Mouse (Mus musculus) embryonic facial prominence, embryonic 10.5 days (tissue): ENCODE results near the gene Adcy7. TPM values are rescaled to one million over a fixed set of nuclear protein-coding genes. Genes with fewer than 3 reads are reported as not detected.

Experiments
- DNase-seq: peaks from one replicate; pipeline ENCODE4 v3.0.0-alpha.2; 2017; ENCODE audit warnings: low spot score
- H3K27ac ChIP-seq: fragments of 300-500 bp; sonication (generic); replicated peaks from 2 replicates; pipeline ENCODE4 v1.5.1; 2016; ENCODE audit warnings: mild to moderate bottlenecking
- H3K27me3 ChIP-seq: fragments of 300-500 bp; sonication (generic); replicated peaks from 2 replicates; pipeline ENCODE4 v1.6.1; 2016; ENCODE audit warnings: low read depth, mild to moderate bottlenecking; ENCODE audit not compliant: poor library complexity, severe bottlenecking
- H3K36me3 ChIP-seq: fragments of 300-500 bp; sonication (generic); replicated peaks from 2 replicates; pipeline ENCODE4 v1.6.1; 2016; ENCODE audit warnings: mild to moderate bottlenecking, moderate library complexity
- H3K4me1 ChIP-seq: fragments of 300-500 bp; sonication (generic); 2 replicates; pipeline ENCODE4 v1.6.1; 2016
- H3K4me3 ChIP-seq: fragments of 300-500 bp; sonication (generic); 2 replicates; pipeline ENCODE4 v1.5.1; 2016; ENCODE audit warnings: mild to moderate bottlenecking, moderate library complexity
- H3K9me3 ChIP-seq: fragments of 300-500 bp; sonication (generic); 2 replicates; pipeline ENCODE4 v1.6.1; 2016; ENCODE audit warnings: mild to moderate bottlenecking
- WGBS: fragments of 180-500 bp; shearing (Covaris S2); methylation state at CpG from one replicate; pipeline ENCODE4 v1.1.7; 2016; 5-methylcytosine and 5-hydroxymethylcytosine counted together
- polyA plus RNA-seq: library from polyadenylated mRNA; unstranded; fragments of >200 nt; fragmentation: Nextera tagmentation; extraction: Ambion mirVana; gene quantifications from 2 replicates; pipeline ENCODE4 v1.2.1, GENCODE M21; 2016

Gene Adcy7
- polyA plus RNA-seq, 1 experiment from 2014 or later = 2.6 TPM

DNA sequence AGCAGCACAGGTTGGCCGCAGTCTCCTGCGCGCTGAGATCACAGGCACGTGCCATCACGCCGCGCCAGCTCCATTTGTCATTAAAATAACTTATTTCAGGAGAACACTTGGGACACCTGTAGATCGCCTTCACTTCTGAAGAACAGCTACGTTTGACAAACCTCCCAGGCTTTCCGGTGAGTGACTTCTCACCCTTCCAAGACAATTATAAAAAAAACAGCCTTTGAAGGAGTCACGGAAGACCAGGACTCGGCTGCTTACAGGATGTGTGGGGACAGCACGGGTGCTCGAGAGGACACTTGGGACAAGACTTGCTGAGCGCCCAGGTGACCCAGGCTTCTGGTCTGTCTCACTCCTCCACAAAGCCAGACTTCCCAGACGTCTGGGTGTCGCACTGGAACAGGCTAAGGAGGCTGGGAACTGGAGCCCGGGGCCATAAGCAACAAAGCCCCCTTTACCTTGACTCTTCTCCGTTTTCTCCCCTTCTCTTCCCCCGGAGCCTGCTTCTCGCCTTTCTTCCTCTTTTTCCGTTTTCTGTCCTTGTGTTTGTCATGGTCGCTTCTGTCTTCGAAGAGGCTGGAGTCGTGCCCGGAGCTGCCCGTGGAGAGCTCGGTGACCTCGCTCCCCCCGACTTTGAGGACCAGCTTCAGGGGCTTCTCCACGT, 89.0 kb downstream of the Adcy7 start:
- peaks cover 37% of the 10 kb centered on the region for H3K36me3 ChIP-seq
- H3K9me3 ChIP-seq = peaks cover 5% of the 10 kb centered on the region; the same call in 1 of the 2 replicates
- peak overlapping the region; percentile 97 for H3K27ac ChIP-seq
- 0 out of 2 replicates have a peak, but pooled peaks cover 7% of the 10 kb centered on the region for H3K27me3 ChIP-seq
- peak overlapping the region; percentile 99 for H3K4me3 ChIP-seq
- H3K4me1 ChIP-seq = peaks cover 18% of the 10 kb centered on the region
- DNase-seq = peak; percentile 18
- WGBS = 2% methylated on average over 31 of the region's 31 CpGs

DNA sequence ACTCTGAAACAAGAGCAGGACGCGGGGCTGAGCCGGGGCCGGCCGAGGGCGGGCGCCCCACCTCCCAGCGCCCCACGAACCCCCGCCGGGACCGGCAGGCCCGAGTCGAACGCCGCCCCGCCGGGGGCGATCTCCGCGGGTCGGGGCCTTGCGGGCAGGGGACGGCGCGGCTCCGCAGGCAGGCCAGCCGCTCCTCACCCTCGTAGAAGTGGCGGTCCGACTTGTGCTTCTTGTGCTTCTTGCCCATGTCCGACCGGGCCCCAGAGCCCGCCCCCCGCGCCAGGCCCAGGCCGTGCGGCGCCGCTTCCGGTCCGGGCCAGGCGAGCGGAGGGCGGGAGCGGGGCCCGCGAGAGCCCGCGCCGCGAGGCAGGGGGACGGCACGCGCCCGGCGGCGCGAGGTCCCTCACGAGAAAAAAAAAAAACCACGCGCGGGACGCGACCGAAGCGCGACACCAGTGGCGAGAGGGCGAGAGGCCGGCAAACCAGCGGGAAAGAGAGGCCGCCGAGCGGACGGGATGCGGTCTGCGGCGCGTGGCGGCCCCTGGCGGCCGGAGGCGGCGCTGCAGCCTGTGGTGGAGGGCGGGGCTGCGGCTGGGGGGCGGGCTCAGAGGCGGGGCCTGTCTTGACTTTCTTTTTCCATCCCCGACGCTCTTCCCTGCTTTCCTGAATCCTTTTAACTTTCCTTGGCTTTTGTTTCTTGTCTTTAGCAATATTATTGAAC, 89.7 kb downstream of the Adcy7 start, which contains the start of gene Brd7:
Gene Brd7, minus strand, starts transcription at position 487 of the 721 bp plus-strand sequence.
- 0 out of 2 replicates have a peak, but pooled peaks cover 7% of the 10 kb centered on the region for H3K27me3 ChIP-seq
- H3K9me3 ChIP-seq = peaks cover 5% of the 10 kb centered on the region; the same call in 1 of the 2 replicates
- H3K4me3 ChIP-seq = peak within 1 kb of the TSS; percentile 99
- WGBS = under 1% methylated on average over 91 of the region's 91 CpGs
- DNase-seq = peak; percentile 91
- peaks cover 18% of the 10 kb centered on the region for H3K4me1 ChIP-seq
- peak within 1 kb of the TSS; percentile 97 for H3K27ac ChIP-seq
- H3K36me3 ChIP-seq = peaks cover 30% of the 10 kb centered on the region

DNA sequence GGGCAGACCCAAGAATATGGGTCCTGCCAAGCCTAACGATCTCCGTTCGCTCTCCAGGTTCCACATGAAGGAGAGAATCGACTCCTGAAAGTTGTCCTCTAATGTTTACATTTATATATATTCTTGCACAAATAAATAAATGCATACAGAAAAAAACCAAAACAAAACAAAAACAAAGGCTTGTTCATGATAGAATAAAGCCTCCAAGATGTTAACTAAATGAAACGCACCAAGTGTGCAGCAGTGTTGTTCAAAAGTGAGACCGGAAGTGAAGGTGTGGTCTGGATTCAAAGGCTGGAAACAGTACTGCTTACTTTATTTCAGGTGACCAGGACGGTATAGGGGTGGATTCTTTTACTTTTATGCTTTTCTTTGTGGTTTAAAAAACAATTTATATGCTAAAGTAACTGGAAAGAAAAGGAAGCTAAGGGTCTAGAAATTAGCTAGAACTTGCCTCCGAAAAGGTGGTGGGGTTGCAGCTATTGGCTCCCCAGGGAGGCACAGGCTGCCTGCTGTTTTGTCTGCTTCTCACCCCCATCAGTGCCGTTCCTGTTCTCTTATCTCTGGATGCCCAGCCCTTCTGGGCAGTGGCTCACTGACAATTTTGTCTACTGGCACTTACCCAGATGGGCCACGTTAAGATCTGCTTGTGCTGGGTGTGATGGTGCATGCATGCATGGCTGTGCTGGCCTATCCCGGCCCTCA, 90.4 kb downstream of the Adcy7 start:
- no peak for DNase-seq
- Histone ChIP-seq H3K27ac (peak overlapping the region; percentile 97; the same call in 1 of the 2 replicates), H3K4me1 (peaks cover 18% of the 10 kb centered on the region), H3K9me3 (peaks cover 5% of the 10 kb centered on the region; the same call in 1 of the 2 replicates), H3K36me3 (peaks cover 22% of the 10 kb centered on the region), H3K27me3 (0 out of 2 replicates have a peak, but pooled peaks cover 7% of the 10 kb centered on the region), H3K4me3 (peak overlapping the region; percentile 99)
- 36% methylated on average over 11 of the region's 11 CpGs for WGBS

DNA sequence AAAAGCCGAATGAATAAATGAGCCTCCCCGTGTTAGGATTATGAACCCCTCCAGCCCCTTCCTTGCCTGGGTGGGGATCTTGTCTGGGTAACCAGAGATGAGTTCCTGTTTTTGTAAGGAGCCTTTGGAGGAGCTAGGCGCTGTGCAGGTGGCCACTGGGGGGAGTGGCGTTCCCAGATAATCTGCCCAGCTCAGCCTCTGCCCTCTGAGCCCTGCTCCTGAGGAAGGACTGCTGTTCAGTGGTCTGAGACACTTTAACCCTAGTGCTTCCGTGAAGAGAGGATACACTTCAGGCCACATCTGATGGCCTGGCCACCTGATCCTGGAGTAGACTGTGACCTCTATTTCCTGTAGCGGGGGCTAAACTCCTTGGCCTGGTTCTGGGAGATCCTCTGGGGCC, 97.0 kb downstream of the Adcy7 start:
- WGBS = 15% methylated on average over 6 of the region's 6 CpGs
- peak; percentile 70 for DNase-seq
- H3K36me3 ChIP-seq = no peaks in the 10 kb centered on the region
- no peak overlapping the region for H3K4me3 ChIP-seq
- H3K9me3 ChIP-seq = no peaks in the 10 kb centered on the region
- H3K27ac ChIP-seq = no peak overlapping the region
- peaks cover 3% of the 10 kb centered on the region; the same call in 1 of the 2 replicates for H3K27me3 ChIP-seq
- H3K4me1 ChIP-seq = peaks cover 11% of the 10 kb centered on the region

DNA sequence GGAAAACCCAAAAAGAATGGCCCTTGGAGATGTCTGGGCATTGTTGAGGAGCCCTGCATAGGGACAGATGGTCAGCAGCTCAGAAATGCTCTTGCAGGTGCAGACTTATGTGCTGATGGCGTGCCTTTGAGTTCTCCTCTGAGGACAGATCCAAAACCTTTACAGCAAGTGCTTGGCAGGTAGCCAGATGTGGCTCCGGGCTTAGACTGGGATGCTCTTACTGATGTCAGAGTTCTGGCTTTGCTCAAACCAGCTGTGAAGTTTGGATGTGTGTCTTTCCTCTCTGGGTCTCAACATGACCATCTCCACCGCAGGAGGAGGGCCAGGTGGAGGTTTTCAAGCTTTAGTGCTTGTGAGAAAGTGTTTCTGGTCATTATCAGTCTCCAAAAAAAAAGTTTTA, 97.6 kb downstream of the Adcy7 start:
- WGBS = 69% methylated on average over 3 of the region's 3 CpGs
- H3K4me3 ChIP-seq = no peak overlapping the region
- H3K27me3 ChIP-seq = peaks cover 3% of the 10 kb centered on the region; the same call in 1 of the 2 replicates
- DNase-seq = no peak
- H3K4me1 ChIP-seq = peaks cover 11% of the 10 kb centered on the region
- no peak overlapping the region for H3K27ac ChIP-seq
- no peaks in the 10 kb centered on the region for H3K9me3 ChIP-seq
- H3K36me3 ChIP-seq = no peaks in the 10 kb centered on the region

DNA sequence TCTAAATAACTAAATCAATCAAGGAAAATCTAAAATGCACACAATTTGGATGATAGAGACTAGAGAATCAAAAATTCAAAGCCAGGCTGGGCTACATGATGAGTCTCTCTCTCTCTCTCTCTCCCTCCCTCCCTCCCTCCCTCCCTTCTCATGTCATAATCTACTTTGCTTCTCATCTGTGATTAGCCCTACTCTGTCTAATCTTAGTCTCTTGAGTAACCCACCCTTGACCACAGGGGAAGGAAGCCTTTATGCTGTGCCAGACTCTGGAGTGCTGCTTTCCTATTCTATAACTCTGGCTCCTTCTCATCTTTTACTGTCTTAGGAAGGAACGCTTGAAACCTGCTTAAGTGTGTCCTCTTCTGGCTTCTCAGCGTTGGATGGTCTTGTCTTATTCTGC, 99.3 kb downstream of the Adcy7 start:
- H3K4me3 ChIP-seq = no peak overlapping the region
- H3K27me3 ChIP-seq = peaks cover 3% of the 10 kb centered on the region; the same call in 1 of the 2 replicates
- 86% methylated on average over 2 of the region's 2 CpGs for WGBS
- no peak overlapping the region for H3K27ac ChIP-seq
- no peaks in the 10 kb centered on the region for H3K9me3 ChIP-seq
- no peaks in the 10 kb centered on the region for H3K36me3 ChIP-seq
- DNase-seq = no peak
- peaks cover 16% of the 10 kb centered on the region for H3K4me1 ChIP-seq

DNA sequence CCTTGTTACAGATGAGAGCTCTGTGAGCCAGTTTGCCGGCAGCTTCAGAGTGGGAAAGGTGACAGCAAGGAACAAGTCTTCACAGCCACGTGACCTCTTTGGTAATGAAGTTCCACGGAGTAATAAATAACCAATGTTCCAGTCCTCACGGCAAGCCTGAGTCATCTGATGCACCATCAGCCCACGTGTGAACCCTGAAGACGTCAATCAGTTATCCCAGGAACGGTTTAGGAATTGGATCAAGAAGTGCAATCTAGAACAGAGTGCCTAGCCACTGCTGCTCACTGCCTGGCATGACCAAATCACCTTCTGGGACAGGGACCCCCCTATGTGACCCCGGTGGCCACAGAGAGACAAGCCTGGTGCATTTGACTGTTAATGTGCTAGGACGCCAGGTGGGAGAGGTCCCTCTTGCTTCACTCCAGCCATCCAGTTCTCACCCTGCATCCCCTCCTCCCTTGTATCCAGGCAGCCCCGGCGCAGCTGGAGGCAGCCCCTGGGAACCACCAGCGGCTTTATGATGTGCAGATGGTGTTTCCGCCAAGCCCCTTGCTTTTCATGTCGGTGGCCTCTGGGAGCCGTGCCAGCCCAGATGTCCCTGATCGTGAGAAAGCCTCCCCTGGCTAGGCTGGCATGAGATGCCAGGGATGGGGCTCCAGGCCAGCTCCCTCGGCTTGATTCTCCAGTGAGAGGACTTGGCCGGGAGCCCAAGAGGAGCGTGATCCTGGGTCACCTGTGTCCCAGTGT, 104.8 kb downstream of the Adcy7 start:
- 75% methylated on average over 19 of the region's 19 CpGs for WGBS
- Histone ChIP-seq H3K27me3 (peaks cover 19% of the 10 kb centered on the region), H3K9me3 (no peaks in the 10 kb centered on the region), H3K4me3 (no peak overlapping the region), H3K27ac (no peak overlapping the region), H3K36me3 (no peaks in the 10 kb centered on the region), H3K4me1 (peaks cover 23% of the 10 kb centered on the region)
- no peak for DNase-seq

Other genes with a start within 250 kb of the Adcy7 start
- gene Cnep1r1, start 153.6 kb upstream of the Adcy7 start, polyA plus RNA-seq = 45.6 and 47.7 TPM in 2 replicates
- gene Heatr3, start 134.5 kb upstream of the Adcy7 start, polyA plus RNA-seq = 52.1 and 55.0 TPM in 2 replicates
- gene Tent4b, start 73.2 kb upstream of the Adcy7 start, polyA plus RNA-seq = 9.9 and 11.6 TPM in 2 replicates
- 86.5 and 88.8 TPM in 2 replicates for gene Brd7, start 89.8 kb downstream of the Adcy7 start, polyA plus RNA-seq
- 43.5 and 49.7 TPM in 2 replicates for gene Nkd1, start 249.0 kb downstream of the Adcy7 start, polyA plus RNA-seq